Mouse (Mus musculus) hindbrain, embryonic 14.5 days (tissue): ENCODE data around the gene Pskh1. TPM values are rescaled to one million over a fixed set of nuclear protein-coding genes. Genes with fewer than 3 reads are reported as not detected.
A peak's percentile ranks its signal among the peaks of the same experiment; 100 is the strongest.

ENCODE experiments used
- ATAC-seq: fragments of 200-750 bp; cut with Nextera tagmentation; 2 replicates; pipeline ENCODE4 v1.8.0; 2017; ENCODE audit warnings: moderate number of reproducible peaks, mild to moderate bottlenecking, moderate TSS enrichment, moderate library complexity; ENCODE audit not compliant: low FRiP score
- DNase-seq: peaks from one replicate; pipeline ENCODE4 v3.0.0-alpha.2; 2015; ENCODE audit warnings: low spot score
- H3K27ac ChIP-seq: fragments of 300-500 bp; sonication (generic); 2 replicates; pipeline ENCODE4 v1.5.1; 2014; ENCODE audit warnings: mild to moderate bottlenecking, moderate library complexity
- H3K27me3 ChIP-seq: fragments of 300-500 bp; sonication (generic); 2 replicates; pipeline ENCODE4 v1.6.1; 2014; ENCODE audit warnings: mild to moderate bottlenecking, low read length, mixed read lengths; ENCODE audit not compliant: control insufficient read depth, insufficient read depth
- H3K36me3 ChIP-seq: fragments of 300-500 bp; sonication (generic); replicated peaks from 2 replicates; pipeline ENCODE4 v1.6.1; 2014; ENCODE audit not compliant: control insufficient read depth, insufficient read depth
- H3K4me1 ChIP-seq: fragments of 300-500 bp; sonication (generic); replicated peaks from 2 replicates; pipeline ENCODE4 v1.6.1; 2014; ENCODE audit warnings: antibody characterized with exemption, low read length, mixed read lengths; ENCODE audit not compliant: control insufficient read depth, insufficient read depth
- H3K4me2 ChIP-seq: fragments of 300-500 bp; sonication (generic); replicated peaks from 2 replicates; pipeline ENCODE4 v1.6.1; 2014; ENCODE audit warnings: mild to moderate bottlenecking, moderate library complexity
- H3K4me3 ChIP-seq: fragments of 300-500 bp; sonication (generic); replicated peaks from 2 replicates; pipeline ENCODE4 v1.5.1; 2014; ENCODE audit warnings: mild to moderate bottlenecking, low read length
- H3K9ac ChIP-seq: fragments of 300-500 bp; sonication (generic); 2 replicates; pipeline ENCODE4 v1.6.1; 2014
- H3K9me3 ChIP-seq: fragments of 300-500 bp; sonication (generic); 2 replicates; pipeline ENCODE4 v1.6.1; 2016; ENCODE audit warnings: low read length; ENCODE audit not compliant: control insufficient read depth
- WGBS: fragments of 180-500 bp; shearing (Covaris S2); extraction: QIAGEN DNeasy Blood & Tissue Kit; methylation state at CpG from one replicate; pipeline ENCODE4 v1.1.7; 2014; 5-methylcytosine and 5-hydroxymethylcytosine counted together
- polyA plus RNA-seq: library from polyadenylated mRNA; unstranded; fragments of >200 nt; fragmentation: Nextera tagmentation; extraction: Ambion mirVana; gene quantifications from 2 replicates; pipeline ENCODE4 v1.2.1, GENCODE M21; 2014

The Pskh1 gene
- polyA plus RNA-seq, 1 experiment from 2014 or later = 11.0 TPM

- DNase-seq = no peak
- H3K27me3 ChIP-seq = no peaks in the 10 kb centered on the region
- no peaks in the 10 kb centered on the region for H3K9me3 ChIP-seq
- no peak overlapping the region for H3K4me2 ChIP-seq
- no peak overlapping the region for H3K4me3 ChIP-seq
- no peak overlapping the region for H3K27ac ChIP-seq
- WGBS = 96% methylated on average over 12 of the region's 12 CpGs
- no peak overlapping the region for H3K9ac ChIP-seq
- H3K4me1 ChIP-seq = 0 out of 2 replicates have a peak, but pooled peaks cover 4% of the 10 kb centered on the region
- ATAC-seq = no peak
- H3K36me3 ChIP-seq = peaks cover 89% of the 10 kb centered on the region
Measured at GRCm38 (mm10) chr8:105889756-105890465, 10.3 kb upstream of the Pskh1 start.

DNA sequence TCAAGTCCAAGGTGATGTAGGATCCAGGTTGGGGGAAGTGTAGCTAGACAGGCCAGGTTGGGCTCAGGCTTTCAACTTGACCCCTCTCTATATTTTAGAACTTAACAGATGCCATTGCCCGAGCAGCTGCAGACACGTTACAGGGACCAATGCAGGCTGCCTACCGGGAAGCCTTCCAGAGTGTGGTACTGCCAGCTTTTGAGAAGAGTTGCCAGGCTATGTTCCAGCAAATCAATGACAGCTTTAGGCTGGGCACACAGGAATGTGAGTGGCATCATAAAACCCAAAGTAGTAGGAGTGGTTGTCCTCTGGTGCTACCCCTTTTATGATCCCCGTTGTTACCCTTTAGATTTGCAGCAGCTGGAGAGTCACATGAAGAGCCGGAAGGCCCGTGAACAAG lies 9.4 kb upstream of the Pskh1 start:
- no peak overlapping the region for H3K9ac ChIP-seq
- no peaks in the 10 kb centered on the region for H3K9me3 ChIP-seq
- H3K4me2 ChIP-seq = no peak overlapping the region
- H3K4me3 ChIP-seq = no peak overlapping the region
- H3K27ac ChIP-seq = no peak overlapping the region
- no peak for DNase-seq
- ATAC-seq = no peak
- peaks cover 82% of the 10 kb centered on the region for H3K36me3 ChIP-seq
- no peaks in the 10 kb centered on the region for H3K27me3 ChIP-seq
- WGBS = 94% methylated on average over 6 of the region's 6 CpGs
- 0 out of 2 replicates have a peak, but pooled peaks cover 4% of the 10 kb centered on the region for H3K4me1 ChIP-seq

DNA sequence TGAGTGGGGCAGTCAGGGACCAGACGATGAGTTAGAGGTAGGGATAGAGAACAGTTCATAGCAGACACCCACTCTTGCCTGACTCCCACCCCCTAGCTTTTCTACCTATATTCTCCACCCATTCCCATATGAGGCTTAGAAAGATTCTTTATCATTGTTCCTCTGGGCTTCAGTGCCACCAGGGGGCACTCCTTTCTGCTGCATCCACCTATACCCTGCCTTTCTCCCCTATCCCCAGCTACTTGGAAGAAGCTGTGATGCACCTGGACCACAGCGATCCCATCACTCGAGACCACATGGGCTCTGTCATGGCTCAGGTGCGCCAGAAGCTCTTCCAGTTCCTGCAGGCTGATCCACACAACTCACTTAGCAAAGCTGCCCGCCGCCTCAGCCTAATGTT lies 7.8 kb upstream of the Pskh1 start:
- H3K4me3 ChIP-seq = no peak overlapping the region
- no peaks in the 10 kb centered on the region for H3K27me3 ChIP-seq
- no peak for ATAC-seq
- no peak for DNase-seq
- H3K4me1 ChIP-seq = 0 out of 2 replicates have a peak, but pooled peaks cover 4% of the 10 kb centered on the region
- H3K9ac ChIP-seq = no peak overlapping the region
- H3K27ac ChIP-seq = no peak overlapping the region
- peaks cover 66% of the 10 kb centered on the region for H3K36me3 ChIP-seq
- 90% methylated on average over 6 of the region's 6 CpGs for WGBS
- H3K9me3 ChIP-seq = no peaks in the 10 kb centered on the region
- H3K4me2 ChIP-seq = no peak overlapping the region

- Histone ChIP-seq H3K27ac (0 out of 2 replicates have a peak within 1 kb of the TSS, but pooled peaks have one; percentile 26), H3K4me1 (0 out of 2 replicates have a peak, but pooled peaks cover 4% of the 10 kb centered on the region), H3K9ac (no peak within 1 kb of the TSS; the same call in 1 of the 2 replicates), H3K36me3 (peaks cover 57% of the 10 kb centered on the region), H3K9me3 (no peaks in the 10 kb centered on the region), H3K27me3 (no peaks in the 10 kb centered on the region), H3K4me2 (peak within 1 kb of the TSS; percentile 21; the same call in 1 of the 2 replicates), H3K4me3 (no peak within 1 kb of the TSS)
- ATAC-seq = peak; percentile 85
- 6% methylated on average over 11 of the region's 11 CpGs for WGBS
- peak; percentile 71 for DNase-seq
Measured at GRCm38 (mm10) chr8:105893339-105893738, 6.9 kb upstream of the Pskh1 start, which contains the start of gene Nrn1l. Gene Nrn1l, plus strand, starts transcription at chr8:105893567.

DNA sequence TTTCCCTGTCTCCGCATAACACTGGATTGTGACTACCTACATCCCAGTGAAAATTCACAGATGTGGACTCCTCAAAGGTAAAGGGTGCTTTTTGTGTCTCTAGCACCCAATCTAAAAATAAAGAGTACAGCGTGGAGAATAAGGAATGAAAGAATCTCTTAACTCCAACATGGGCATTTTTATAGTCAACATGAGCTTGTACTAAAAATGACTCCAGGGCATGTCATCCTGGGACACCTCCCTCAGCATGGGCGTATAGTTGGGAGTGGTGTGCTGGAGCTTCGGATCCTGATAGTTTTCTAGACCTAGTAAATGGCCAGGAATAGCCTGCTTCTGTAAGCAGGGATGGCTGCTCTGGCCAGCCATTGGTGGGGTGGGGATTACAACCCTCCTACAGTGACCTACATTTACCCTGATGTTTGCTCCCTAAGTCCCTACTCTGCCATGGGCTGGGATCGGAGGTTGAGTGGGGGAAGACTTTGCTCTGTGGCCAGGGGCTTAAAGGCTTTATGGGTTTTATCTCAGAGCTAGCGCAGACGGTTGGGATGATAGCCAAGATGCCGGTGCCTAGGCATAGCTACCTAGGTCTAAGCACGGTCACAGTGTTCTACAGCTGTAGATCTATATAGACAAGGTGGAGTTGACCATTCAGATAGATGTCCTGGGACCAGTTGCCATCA lies 2.3 kb upstream of the Pskh1 start:
- Histone ChIP-seq H3K9ac (no peak overlapping the region), H3K9me3 (no peaks in the 10 kb centered on the region), H3K27ac (no peak overlapping the region), H3K4me2 (no peak overlapping the region), H3K4me1 (peaks cover 11% of the 10 kb centered on the region; the same call in 1 of the 2 replicates), H3K27me3 (no peaks in the 10 kb centered on the region), H3K36me3 (peaks cover 12% of the 10 kb centered on the region; the same call in 1 of the 2 replicates), H3K4me3 (no peak overlapping the region)
- DNase-seq = no peak
- no peak for ATAC-seq
- 86% methylated on average over 9 of the region's 9 CpGs for WGBS

GRCm38 (mm10) chr8:105900941-105901616 lies 838 bp downstream of the Pskh1 start:
- no peak for ATAC-seq
- H3K4me3 ChIP-seq = peak overlapping the region; percentile 84
- 40% methylated on average over 16 of the region's 16 CpGs for WGBS

DNA sequence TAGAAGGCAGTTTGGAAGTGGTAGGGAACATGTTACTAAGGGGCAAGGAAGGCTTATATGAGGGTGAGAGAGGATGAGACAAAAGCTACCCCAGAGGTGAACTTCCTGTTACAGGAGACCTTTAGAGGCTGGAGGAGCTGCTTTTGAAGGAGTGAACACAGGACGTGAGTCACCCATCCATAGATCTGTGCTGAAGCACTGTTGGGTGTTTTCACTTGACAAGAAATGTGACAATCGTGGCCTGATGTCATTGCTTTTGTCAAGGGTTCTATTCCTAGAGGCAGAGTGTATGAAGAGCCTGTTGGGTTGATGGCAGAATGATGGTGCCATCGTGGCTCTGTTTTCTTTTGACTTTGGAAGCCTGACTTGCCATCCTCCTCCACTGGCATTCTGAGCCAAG lies 19.1 kb downstream of the Pskh1 start:
- H3K4me1 ChIP-seq = no peaks in the 10 kb centered on the region
- no peak for ATAC-seq
- H3K27me3 ChIP-seq = no peaks in the 10 kb centered on the region
- 94% methylated on average over 3 of the region's 3 CpGs for WGBS
- no peak overlapping the region for H3K9ac ChIP-seq
- no peak overlapping the region for H3K4me2 ChIP-seq
- H3K27ac ChIP-seq = no peak overlapping the region
- DNase-seq = no peak
- H3K4me3 ChIP-seq = no peak overlapping the region
- H3K9me3 ChIP-seq = no peaks in the 10 kb centered on the region
- H3K36me3 ChIP-seq = peaks cover 29% of the 10 kb centered on the region

More at GRCm38 (mm10) chr8:105900941-105901616, 838 bp downstream of the Pskh1 start:
- Histone ChIP-seq H3K36me3 (0 out of 2 replicates have a peak, but pooled peaks cover 5% of the 10 kb centered on the region), H3K27me3 (no peaks in the 10 kb centered on the region), H3K27ac (peak overlapping the region; percentile 89), H3K4me2 (peak overlapping the region; percentile 70), H3K4me1 (peaks cover 6% of the 10 kb centered on the region; the same call in 1 of the 2 replicates), H3K9me3 (no peaks in the 10 kb centered on the region), H3K9ac (peak overlapping the region; percentile 98)
- DNase-seq = no peak

GRCm38 (mm10) chr8:105925123-105925522 lies 24.9 kb downstream of the Pskh1 start:
- Histone ChIP-seq H3K4me2 (no peak overlapping the region), H3K9me3 (no peaks in the 10 kb centered on the region), H3K27me3 (no peaks in the 10 kb centered on the region), H3K36me3 (peaks cover 12% of the 10 kb centered on the region; the same call in 1 of the 2 replicates), H3K4me3 (no peak overlapping the region), H3K9ac (no peak overlapping the region), H3K4me1 (no peaks in the 10 kb centered on the region), H3K27ac (no peak overlapping the region)
- 74% methylated on average over 3 of the region's 3 CpGs for WGBS
- DNase-seq (no peak), ATAC-seq (no peak)

DNA sequence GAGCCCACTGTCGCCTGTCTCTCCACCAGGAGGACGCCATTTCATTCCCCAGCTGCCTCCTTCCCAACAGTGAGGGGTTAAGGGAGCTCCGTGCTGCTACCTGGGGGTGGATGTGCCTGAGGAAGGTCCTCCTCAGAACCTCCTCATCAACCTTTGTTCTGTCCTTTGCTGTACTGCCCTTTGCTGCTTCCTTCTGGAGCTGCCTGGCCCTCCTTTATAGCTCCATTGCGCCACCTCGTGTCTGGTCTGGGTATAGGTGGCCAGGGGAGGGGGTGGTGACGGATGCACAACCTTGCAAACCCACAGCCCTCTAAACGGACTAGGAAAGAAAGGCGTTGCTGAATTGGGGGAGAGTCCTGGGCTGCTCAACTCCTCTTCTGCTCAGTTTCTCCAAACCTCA lies 30.4 kb downstream of the Pskh1 start:
- DNase-seq (peak; percentile 86), ATAC-seq (peak; percentile 75)
- Histone ChIP-seq H3K4me3 (no peak overlapping the region), H3K9ac (peak overlapping the region; percentile 29), H3K27me3 (no peaks in the 10 kb centered on the region), H3K9me3 (no peaks in the 10 kb centered on the region), H3K4me1 (no peaks in the 10 kb centered on the region), H3K4me2 (no peak overlapping the region), H3K36me3 (peaks cover 6% of the 10 kb centered on the region; the same call in 1 of the 2 replicates), H3K27ac (peak overlapping the region; percentile 79)
- 12% methylated on average over 8 of the region's 8 CpGs for WGBS
